Mouse (Mus musculus): ENCODE measurements around the gene Zbp1.

DNA sequence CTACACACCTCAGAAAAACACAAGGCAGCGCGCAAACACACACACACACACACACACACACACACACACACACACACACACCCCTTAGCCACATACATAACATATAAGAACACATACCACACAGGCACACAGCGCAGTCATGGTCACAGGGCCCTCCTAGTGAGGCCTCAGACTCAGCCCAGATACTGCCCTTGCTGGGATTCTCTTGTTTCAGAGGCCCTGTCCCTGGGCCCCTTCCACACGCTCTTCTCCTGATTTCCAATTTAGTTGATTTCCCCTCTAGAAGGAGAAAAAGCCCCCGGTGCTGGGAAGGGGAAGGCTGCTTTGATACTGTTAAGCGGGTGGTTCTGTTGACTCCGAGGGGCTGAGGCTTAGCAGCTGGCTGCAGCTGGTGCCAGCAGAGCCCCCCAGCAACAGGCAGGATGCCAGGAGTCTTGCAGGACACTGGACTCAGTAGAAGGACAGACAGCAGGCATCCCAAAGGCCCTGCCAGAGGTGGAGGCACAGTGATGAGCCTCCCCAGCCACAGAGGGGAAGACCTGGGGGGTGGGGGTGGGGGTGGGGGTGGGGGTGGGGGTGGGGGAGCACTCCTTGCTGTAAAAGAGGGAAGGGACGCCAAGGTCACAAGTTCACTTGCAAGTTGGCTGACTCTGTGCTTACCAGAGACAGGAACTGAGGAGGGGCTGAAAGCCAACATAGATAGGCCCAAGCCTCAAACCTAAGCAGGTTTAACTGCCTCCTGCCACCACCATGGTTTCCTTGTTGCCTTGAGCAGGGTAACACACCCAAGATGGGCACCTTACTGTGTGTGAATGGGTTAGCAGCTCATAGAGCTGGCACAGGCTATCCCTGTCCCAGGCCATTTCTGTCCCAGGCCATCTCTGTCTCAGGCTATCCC is 17.0 kb upstream of the Zbp1 start:
- TF ChIP-seq POLR2A (IDR thresholded peaks at IDR 0.05; ENCODE audit: borderline replicate concordance, control insufficient read depth, low read depth, low read length) (no peak), CTCF (IDR thresholded peaks at IDR 0.05; ENCODE audit: control insufficient read depth, insufficient read depth, low read length) (no peak)

All from bone marrow, adult 2 months (tissue).